Mouse (Mus musculus): ENCODE measurements around the gene Cd2. TPM values are rescaled to one million over a fixed set of nuclear protein-coding genes. Genes with fewer than 3 reads are reported as not detected.

The Cd2 gene
- polyA plus RNA-seq, 1 experiment from 2014 or later: not detected

Other genes starting within 250 kb of the Cd2 start
- gene Ptgfrn, start 177.7 kb downstream of the Cd2 start, polyA plus RNA-seq (2016; fragmentation: Nextera tagmentation; extraction: Ambion mirVana): 5.9 and 6.1 TPM in 2 replicates
- gene Igsf3, start 89.1 kb upstream of the Cd2 start, polyA plus RNA-seq (2016; fragmentation: Nextera tagmentation; extraction: Ambion mirVana): 95.2 and 104 TPM in 2 replicates

Measured in limb, embryonic 12.5 days (tissue).